Mouse (Mus musculus) liver, embryonic 14.5 days (tissue): ENCODE data around the gene Hspb11. TPM values are rescaled to one million over a fixed set of nuclear protein-coding genes. Genes with fewer than 3 reads are reported as not detected.

ENCODE experiments used
- ATAC-seq: fragments of 200-750 bp; cut with Nextera tagmentation; 2 replicates; pipeline ENCODE4 v1.8.0; 2017; ENCODE audit warnings: moderate number of reproducible peaks, mild to moderate bottlenecking, moderate library complexity; ENCODE audit not compliant: insufficient read depth
- DNase-seq, 3 experiments: peaks; one replicate each; pipeline ENCODE4 v3.0.0-alpha.2; 2012 to 2013; ENCODE audit warnings: low read depth in 3 of 3, low spot score in 3 of 3
- H3K27ac ChIP-seq: fragments of 300-500 bp; sonication (generic); 2 replicates; pipeline ENCODE4 v1.5.1; 2014; ENCODE audit warnings: moderate library complexity, mild to moderate bottlenecking, control low read depth, inconsistent platforms
- H3K27me3 ChIP-seq: fragments of 300-500 bp; sonication (generic); 2 replicates; pipeline ENCODE4 v1.6.1; 2014; ENCODE audit warnings: mild to moderate bottlenecking, low read length, moderate library complexity; ENCODE audit not compliant: control insufficient read depth, insufficient read depth
- H3K36me3 ChIP-seq: fragments of 300-500 bp; sonication (generic); replicated peaks from 2 replicates; pipeline ENCODE4 v1.6.1; 2014; ENCODE audit warnings: low read depth; ENCODE audit not compliant: control insufficient read depth, insufficient read depth
- H3K4me1 ChIP-seq, 2 experiments: fragments of 200-500 bp in 1 of 2; fragments of 300-500 bp in 1 of 2; sonication (generic) in 1 of 2; replicated peaks; 2 replicates each; pipeline ENCODE4 v1.6.1; 2012 to 2014; ENCODE audit warnings: antibody characterized with exemption in 1 of 2, inconsistent platforms in 1 of 2, low read length in 1 of 2; ENCODE audit not compliant: control insufficient read depth in 2 of 2, insufficient read depth in 2 of 2
- H3K4me2 ChIP-seq: fragments of 300-500 bp; sonication (generic); 2 replicates; pipeline ENCODE4 v1.6.1; 2014; ENCODE audit warnings: low read depth, mild to moderate bottlenecking, control low read depth, moderate library complexity
- H3K4me3 ChIP-seq, 2 experiments: fragments of 200-500 bp in 1 of 2; fragments of 300-500 bp in 1 of 2; sonication (generic) in 1 of 2; 2 replicates each; pipeline ENCODE4 v1.5.1; 2012 to 2014; ENCODE audit warnings: low read depth in 2 of 2, low read length in 2 of 2, mild to moderate bottlenecking in 2 of 2, control low read depth in 1 of 2, inconsistent platforms in 1 of 2, moderate library complexity in 1 of 2; ENCODE audit not compliant: insufficient read depth in 1 of 2
- H3K9ac ChIP-seq: fragments of 300-500 bp; sonication (generic); replicated peaks from 2 replicates; pipeline ENCODE4 v1.6.1; 2014; ENCODE audit warnings: mild to moderate bottlenecking, control low read depth, moderate library complexity
- H3K9me3 ChIP-seq: fragments of 300-500 bp; sonication (generic); 2 replicates; pipeline ENCODE4 v1.6.1; 2016; ENCODE audit warnings: low read length, mixed read lengths; ENCODE audit not compliant: control insufficient read depth
- CTCF ChIP-seq: IDR thresholded peaks from 2 replicates; pipeline ENCODE4 v1.5.1; 2016; ENCODE audit warnings: antibody characterized with exemption, low read depth, control low read depth
- EP300 ChIP-seq: IDR thresholded peaks from 2 replicates; pipeline ENCODE4 v1.6.1; 2016; ENCODE audit warnings: antibody characterized with exemption, low read depth
- WGBS: fragments of 180-500 bp; shearing (Covaris S2); extraction: QIAGEN DNeasy Blood & Tissue Kit; methylation state at CpG from one replicate; pipeline ENCODE4 v1.1.7; 2014; ENCODE audit not compliant: insufficient replicate concordance; 5-methylcytosine and 5-hydroxymethylcytosine counted together
- polyA plus RNA-seq, 2 experiments: library from polyadenylated mRNA; depleted of rRNA in 1 of 2; stranded (reverse) in 1 of 2; unstranded in 1 of 2; fragments of >200 nt; fragmentation: Nextera tagmentation in 1 of 2; extraction: Ambion mirVana in 1 of 2; gene quantifications; 2 replicates each; pipeline versions ENCODE4 v1.2.1 to v1.2.3; 2012 to 2014

The Hspb11 gene
- polyA plus RNA-seq, 2 experiments = 3.6 to 7.8 TPM

- no peak for DNase-seq
- H3K4me2 ChIP-seq = no peak overlapping the region
- no peaks in the 10 kb centered on the region for H3K4me1 ChIP-seq
- no peak for ATAC-seq
- H3K9me3 ChIP-seq = no peaks in the 10 kb centered on the region
- H3K36me3 ChIP-seq = no peaks in the 10 kb centered on the region
- H3K27ac ChIP-seq = no peak overlapping the region
- no peak overlapping the region for H3K4me3 ChIP-seq
- 72% methylated on average over 2 of the region's 2 CpGs for WGBS
- TF ChIP-seq CTCF (no peak), EP300 (no peak)
- no peaks in the 10 kb centered on the region for H3K27me3 ChIP-seq
- H3K9ac ChIP-seq = no peak overlapping the region
These were observed 67.6 kb downstream of the Hspb11 start for GRCm38 (mm10) chr4:107321041-107321440.

- Histone ChIP-seq H3K9ac (no peak overlapping the region), H3K4me2 (no peak overlapping the region), H3K27me3 (no peaks in the 10 kb centered on the region), H3K4me3 (no peak overlapping the region), H3K27ac (no peak overlapping the region), H3K36me3 (no peaks in the 10 kb centered on the region), H3K9me3 (no peaks in the 10 kb centered on the region), H3K4me1 (no peaks in the 10 kb centered on the region)
- TF ChIP-seq CTCF (no peak), EP300 (no peak)
- WGBS = 65% methylated on average over 2 of the region's 2 CpGs
- DNase-seq (no peak), ATAC-seq (no peak)
These were observed 69.7 kb downstream of the Hspb11 start for GRCm38 (mm10) chr4:107323113-107323512.

- Histone ChIP-seq H3K36me3 (no peaks in the 10 kb centered on the region), H3K4me3 (no peak overlapping the region), H3K4me2 (no peak overlapping the region), H3K27me3 (no peaks in the 10 kb centered on the region), H3K9ac (no peak overlapping the region), H3K4me1 (no peaks in the 10 kb centered on the region), H3K9me3 (no peaks in the 10 kb centered on the region), H3K27ac (no peak overlapping the region)
- WGBS = 83% methylated on average over 8 of the region's 8 CpGs
- no peak for ATAC-seq
- TF ChIP-seq CTCF (no peak), EP300 (no peak)
- DNase-seq = no peak
These were observed 75.1 kb downstream of the Hspb11 start for GRCm38 (mm10) chr4:107328530-107328929.

Other genes with a start within 250 kb of the Hspb11 start
- 36.4 and 38.8 TPM in 2 replicates for gene Mrpl37, start 186.7 kb upstream of the Hspb11 start, polyA plus RNA-seq (2012; rRNA removed)
- gene Mrpl37, start 186.7 kb upstream of the Hspb11 start, polyA plus RNA-seq (2014; fragmentation: Nextera tagmentation; extraction: Ambion mirVana) = 57.9 and 65.4 TPM in 2 replicates
- gene Cyb5rl, start 186.6 kb upstream of the Hspb11 start, polyA plus RNA-seq (2012; rRNA removed) = 1.7 and 1.9 TPM in 2 replicates
- 1.2 and 2.0 TPM in 2 replicates for gene Cyb5rl, start 186.6 kb upstream of the Hspb11 start, polyA plus RNA-seq (2014; fragmentation: Nextera tagmentation; extraction: Ambion mirVana)
- gene Cdcp2, start 156.7 kb upstream of the Hspb11 start, polyA plus RNA-seq (2012; rRNA removed) = not detected in 2 replicates
- not detected in 2 replicates for gene Cdcp2, start 156.7 kb upstream of the Hspb11 start, polyA plus RNA-seq (2014; fragmentation: Nextera tagmentation; extraction: Ambion mirVana)
- gene Tmem59, start 75.2 kb upstream of the Hspb11 start, polyA plus RNA-seq (2012; rRNA removed) = 51.3 and 53.7 TPM in 2 replicates
- gene Tmem59, start 75.2 kb upstream of the Hspb11 start, polyA plus RNA-seq (2014; fragmentation: Nextera tagmentation; extraction: Ambion mirVana) = 129 and 144 TPM in 2 replicates
- gene Tceanc2, start 74.5 kb upstream of the Hspb11 start, polyA plus RNA-seq (2012; rRNA removed) = 3.3 and 5.5 TPM in 2 replicates
- gene Tceanc2, start 74.5 kb upstream of the Hspb11 start, polyA plus RNA-seq (2014; fragmentation: Nextera tagmentation; extraction: Ambion mirVana) = 11.3 and 24.2 TPM in 2 replicates
- gene Ldlrad1, start 44.4 kb upstream of the Hspb11 start, polyA plus RNA-seq (2012; rRNA removed) = not detected in 2 replicates
- not detected in 2 replicates for gene Ldlrad1, start 44.4 kb upstream of the Hspb11 start, polyA plus RNA-seq (2014; fragmentation: Nextera tagmentation; extraction: Ambion mirVana)
- 4.3 and 7.6 TPM in 2 replicates for gene Lrrc42, start 61 bp upstream of the Hspb11 start, polyA plus RNA-seq (2012; rRNA removed)
- gene Lrrc42, start 61 bp upstream of the Hspb11 start, polyA plus RNA-seq (2014; fragmentation: Nextera tagmentation; extraction: Ambion mirVana) = 11.1 TPM in 2 replicates
- 0.03 TPM in 1 of 2 replicates, not detected in the other for gene Dio1, start 53.6 kb downstream of the Hspb11 start, polyA plus RNA-seq (2012; rRNA removed)
- gene Dio1, start 53.6 kb downstream of the Hspb11 start, polyA plus RNA-seq (2014; fragmentation: Nextera tagmentation; extraction: Ambion mirVana) = not detected in 2 replicates
- gene Yipf1, start 60.8 kb downstream of the Hspb11 start, polyA plus RNA-seq (2012; rRNA removed) = 11.9 and 12.7 TPM in 2 replicates
- 23.0 and 27.3 TPM in 2 replicates for gene Yipf1, start 60.8 kb downstream of the Hspb11 start, polyA plus RNA-seq (2014; fragmentation: Nextera tagmentation; extraction: Ambion mirVana)
- 8.7 and 9.6 TPM in 2 replicates for gene Ndc1, start 114.2 kb downstream of the Hspb11 start, polyA plus RNA-seq (2012; rRNA removed)
- 17.2 and 21.2 TPM in 2 replicates for gene Ndc1, start 114.2 kb downstream of the Hspb11 start, polyA plus RNA-seq (2014; fragmentation: Nextera tagmentation; extraction: Ambion mirVana)
- 0.17 and 0.35 TPM in 2 replicates for gene Glis1, start 181.0 kb downstream of the Hspb11 start, polyA plus RNA-seq (2012; rRNA removed)
- 0.10 and 0.40 TPM in 2 replicates for gene Glis1, start 181.0 kb downstream of the Hspb11 start, polyA plus RNA-seq (2014; fragmentation: Nextera tagmentation; extraction: Ambion mirVana)